Mouse (Mus musculus): ENCODE data around the gene Zbtb16. TPM values are rescaled to one million over a fixed set of nuclear protein-coding genes. Genes with fewer than 3 reads are reported as not detected.
A peak's percentile ranks its signal among the peaks of the same experiment; 100 is the strongest.

Gene Zbtb16
- total RNA-seq, 2 experiments from 2014 or later = 102 to 134 TPM

DNA sequence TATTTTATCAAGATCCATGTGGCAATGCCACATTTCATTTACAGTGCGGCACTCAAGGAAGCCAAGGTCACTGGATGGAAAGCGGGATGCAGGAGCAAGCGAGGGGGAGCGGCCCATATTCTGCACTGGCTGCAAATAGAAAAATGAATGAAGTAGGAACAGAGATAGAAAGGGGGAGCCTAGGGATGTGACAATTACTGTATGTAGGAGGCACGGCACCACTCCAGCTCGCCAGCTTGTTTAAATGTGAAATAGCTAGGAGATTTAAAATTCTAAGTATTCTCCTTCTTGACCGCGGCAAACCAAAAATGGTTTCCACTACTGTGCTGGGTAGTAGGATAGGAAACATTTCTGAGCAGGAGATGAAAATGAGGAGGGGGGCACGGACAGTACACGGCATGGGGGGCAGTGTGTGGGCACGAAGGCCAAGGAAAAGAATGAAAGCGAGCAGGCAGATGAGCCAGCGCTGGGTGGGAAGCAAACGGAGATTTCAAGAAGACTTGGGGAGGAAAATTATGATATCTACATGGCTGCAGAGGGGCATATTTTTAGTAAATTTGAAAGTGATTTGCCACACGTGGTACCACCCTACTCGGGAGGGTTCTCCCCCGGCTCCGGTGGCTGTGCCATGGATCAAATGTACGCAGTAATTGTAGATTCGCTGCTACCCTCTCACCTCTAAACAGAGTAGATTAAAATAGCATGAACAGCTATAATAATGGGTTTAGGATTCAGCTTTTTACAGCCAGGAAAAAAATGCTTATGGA lies 68.2 kb downstream of the Zbtb16 start:
- DNase-seq = no peak

DNA sequence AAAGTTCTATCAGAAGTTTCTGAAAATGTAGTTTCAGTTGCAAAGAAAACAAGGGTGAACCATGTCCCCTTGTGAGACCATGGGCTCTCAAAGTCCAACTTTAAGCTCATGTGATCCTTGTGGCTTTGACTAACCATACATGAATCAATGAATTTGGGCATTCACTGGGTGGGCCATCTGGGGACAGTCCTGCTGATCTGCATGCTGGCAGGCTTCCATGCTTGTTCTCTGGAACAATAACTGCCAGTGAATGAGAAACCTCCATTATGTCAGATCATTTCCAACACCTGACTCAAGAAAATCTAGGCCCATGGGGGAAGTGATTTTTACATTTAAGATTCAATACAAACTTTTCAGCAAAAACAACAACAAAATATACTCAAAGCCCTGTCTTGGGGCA lies 70.1 kb downstream of the Zbtb16 start:
- no peak for DNase-seq

DNA sequence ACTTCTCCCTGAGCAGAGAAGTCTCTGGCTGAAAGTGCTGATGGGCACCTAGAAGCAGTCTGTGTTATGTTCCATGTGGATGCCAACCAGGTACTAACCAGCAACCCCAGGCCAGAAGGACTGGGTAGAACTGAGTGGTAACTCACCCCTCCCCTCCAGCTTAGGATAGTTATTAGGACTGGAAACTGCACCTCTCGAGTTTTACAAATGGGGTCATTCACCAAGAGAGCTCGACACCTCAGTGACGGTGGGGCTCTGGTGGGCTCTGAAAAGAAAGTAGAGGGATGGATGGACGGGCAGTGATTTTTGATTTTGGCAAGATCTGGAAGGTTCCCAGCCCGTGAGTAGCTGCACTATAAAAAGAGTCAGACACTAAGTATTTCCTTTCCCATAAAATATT lies 71.7 kb downstream of the Zbtb16 start:
- DNase-seq = no peak

DNA sequence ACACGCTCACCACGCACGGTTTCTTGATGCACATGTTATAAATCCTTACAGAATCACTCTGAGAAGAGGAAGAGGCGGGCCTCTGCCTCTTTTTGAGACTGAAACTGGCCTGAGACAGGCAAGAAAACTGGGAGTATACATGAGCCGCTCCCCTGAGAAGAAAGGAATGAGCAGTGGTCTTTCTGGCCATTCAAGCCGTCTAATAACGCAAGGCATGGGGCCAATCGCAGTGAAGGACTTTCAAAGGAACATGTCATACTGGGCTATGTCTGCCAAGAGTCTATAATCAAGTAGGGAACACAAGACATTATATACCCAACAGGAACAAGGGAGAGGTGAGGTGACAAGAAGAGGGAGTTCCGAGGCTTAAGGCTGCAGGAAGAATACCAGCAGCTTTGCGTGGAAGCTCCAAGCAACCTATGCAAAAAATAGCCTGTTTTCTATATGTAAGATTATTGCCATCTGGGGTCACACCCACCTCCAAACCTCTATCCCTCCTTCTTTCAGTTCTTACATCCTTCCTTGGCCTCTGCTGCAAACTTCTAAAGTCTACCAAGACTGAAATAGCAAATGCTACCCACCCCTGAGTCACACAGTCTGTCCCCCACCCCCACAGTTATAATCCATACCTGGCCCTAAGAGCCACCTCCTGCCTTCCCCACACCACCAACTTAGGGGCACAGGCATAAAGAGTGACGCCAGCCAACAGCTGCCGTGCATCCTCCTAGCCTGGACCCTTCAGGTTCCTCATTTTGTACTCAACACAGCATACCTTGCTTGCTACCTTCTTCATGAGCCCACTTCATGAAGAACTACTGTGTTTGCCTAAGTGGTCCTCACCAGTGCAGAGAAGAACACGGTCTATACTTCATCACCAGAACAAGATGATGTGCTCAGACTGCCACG lies 74.0 kb downstream of the Zbtb16 start:
- DNase-seq = no peak

DNA sequence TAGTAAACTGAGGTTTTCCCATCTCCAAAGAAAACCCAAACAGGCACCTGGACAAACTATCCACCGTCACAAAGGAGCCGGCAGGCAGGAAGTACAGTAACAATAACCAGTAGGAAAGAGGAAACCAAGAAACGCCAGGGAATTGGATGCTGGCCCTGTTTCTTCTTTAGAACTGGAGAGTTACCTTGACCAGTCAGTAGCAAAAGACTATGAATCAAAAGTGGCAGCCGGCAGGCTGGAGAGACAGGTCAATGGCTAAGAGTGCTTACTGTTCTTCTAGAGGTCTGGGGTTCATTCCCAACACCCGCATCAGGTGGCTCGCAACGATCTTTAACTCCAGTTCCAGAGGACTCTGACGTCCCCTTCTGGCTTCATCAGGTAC lies 74.9 kb downstream of the Zbtb16 start:
- DNase-seq = no peak

DNA sequence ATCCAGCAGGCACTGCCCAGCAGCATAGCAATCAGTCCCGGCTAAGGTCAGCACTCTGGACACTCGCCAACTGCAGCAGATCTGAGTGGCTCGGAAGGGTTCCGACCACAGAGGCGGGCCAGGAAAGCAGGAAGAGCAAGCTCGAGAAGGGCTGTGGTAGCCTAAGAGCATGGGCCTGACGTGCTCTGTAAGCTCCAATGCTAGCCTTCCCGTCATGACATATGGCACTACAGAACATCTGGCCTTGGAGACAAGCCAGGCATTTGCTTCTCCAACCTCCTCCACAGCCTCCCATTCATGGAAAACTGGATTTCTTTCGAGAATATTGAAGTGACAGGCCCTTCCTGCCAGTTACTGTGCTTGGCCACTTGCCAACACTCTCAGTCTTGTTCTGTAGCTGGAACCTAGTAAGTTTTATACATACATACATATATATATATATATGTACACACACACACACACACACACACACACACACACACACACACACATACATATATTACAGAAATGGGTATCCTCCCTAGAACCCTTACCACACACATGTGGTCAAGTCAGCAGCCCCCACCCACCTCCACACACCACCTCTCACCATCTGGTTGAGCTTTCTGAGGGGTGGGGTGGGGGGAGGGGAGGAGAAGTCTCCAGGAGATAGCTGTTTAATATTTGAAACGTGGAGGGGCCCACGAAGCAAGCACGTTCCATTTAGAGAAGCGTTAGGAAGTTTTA lies 75.4 kb downstream of the Zbtb16 start:
- peak; percentile 72 for DNase-seq

DNA sequence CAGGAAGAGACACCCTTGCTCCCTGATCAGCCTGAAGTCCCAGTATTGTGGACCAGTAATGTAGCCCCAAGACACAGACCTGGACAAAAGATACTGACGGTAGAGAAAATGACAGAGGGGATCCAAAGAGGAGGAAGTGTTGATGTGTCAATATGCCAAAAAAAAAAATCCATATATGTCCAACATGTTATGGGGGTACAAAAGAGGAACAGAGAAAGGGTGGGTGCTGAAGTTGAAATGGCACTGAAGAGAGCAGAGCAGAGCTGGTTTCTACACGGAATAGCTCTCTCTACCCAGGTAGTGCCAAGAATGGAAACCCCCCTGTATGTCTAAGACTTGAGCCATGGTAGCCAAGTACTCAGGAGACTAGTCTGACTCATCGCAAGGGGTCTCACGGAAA lies 76.9 kb downstream of the Zbtb16 start:
- no peak for DNase-seq

DNA sequence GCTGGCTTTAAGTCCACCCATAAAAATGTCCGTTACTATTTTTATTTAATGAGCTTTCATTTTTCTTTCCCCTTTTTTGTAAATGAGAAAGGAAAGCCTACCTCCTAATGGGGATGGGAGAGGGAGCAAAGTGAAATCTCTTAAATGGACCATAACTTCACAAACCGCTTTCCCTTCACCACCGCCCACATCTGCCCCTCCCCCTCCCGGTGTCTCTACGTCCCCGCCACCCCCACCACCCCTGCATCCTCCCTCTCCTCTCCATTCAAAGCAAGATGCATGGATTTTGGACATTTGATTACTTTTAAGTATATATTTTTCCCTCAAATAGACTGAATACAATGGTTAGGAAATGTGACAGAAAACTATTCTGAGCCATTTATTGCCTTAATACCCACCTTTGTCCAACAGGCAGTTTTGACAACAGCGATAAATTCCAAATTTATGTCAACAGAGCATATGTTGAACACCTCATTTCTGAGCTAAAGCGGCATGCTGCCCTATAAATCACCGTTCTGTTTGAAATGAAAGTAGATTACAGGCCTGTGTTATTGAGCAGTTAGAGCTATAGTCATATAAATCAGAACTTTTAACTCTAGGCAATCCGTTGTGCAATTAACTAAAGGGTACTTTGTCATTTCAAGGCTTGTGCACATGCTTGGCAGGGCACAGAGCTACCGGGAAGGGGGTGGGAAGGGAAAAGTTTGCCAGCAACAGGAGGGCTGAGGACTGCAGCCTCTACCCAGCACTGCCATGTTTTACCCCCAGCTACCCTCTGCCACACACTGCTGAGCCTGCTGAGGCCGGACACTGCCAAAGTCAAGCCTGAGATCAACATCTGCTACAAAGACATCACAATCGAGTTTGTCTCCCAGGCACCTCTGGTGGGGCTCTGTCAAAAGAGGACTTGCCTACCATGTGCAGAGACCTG lies 78.1 kb downstream of the Zbtb16 start:
- DNase-seq = no peak

DNA sequence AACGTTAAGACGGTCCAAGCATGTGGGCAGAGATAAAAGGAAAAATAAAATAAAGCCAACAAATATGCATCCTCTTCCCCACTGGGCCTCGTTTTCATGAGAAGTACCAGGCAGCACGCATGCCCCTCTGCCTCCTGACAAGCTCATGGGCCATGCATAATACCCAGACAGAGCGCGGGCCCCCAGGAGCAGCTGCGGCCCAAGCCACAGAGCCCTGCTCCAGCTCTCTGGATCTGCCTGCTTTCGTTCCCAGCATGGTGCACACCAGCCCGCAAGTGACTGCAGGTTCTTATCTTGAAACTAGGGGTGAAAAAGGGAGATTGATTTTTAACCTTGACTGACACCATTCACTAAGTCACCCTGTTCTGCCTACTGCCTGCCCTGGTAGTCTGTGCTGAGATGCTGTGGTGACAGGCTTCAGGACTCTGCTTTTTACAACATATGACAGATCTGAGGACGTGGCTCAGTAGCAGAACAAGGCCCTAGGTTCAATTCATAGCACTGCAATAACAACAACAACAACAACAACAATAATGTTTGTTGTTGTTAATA lies 79.7 kb downstream of the Zbtb16 start:
- DNase-seq = no peak

DNA sequence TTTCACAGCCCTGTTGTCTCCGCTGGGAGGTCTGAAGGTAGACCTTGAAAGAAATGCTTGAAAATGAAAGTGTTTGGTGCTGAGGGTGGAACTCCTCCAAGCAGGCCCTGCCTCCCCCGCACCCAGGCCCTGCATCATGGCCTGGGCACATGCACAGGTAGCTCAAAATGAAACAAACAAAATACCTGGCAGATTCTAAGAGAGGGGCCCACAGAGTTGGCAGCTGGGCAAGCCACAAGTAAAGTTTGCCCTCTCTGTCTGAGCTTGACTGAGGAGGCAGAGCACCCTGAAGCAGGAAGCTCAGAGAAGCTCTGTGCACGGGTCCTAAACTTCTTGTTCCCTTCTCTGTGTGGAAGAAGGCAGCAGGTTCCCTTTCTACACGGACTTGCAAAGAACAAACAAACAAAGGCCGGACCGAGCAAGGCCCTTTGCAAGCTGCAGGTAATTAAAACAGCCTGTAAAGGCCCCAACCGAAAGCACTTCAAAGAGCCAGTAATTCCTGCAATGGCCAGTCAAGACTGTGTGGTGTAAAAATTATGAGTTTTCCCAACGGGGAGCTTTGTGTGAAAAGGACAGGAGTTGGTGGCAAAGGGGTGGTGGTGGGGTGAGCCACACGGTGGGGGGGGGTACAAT lies 80.5 kb downstream of the Zbtb16 start:
- DNase-seq = no peak

DNA sequence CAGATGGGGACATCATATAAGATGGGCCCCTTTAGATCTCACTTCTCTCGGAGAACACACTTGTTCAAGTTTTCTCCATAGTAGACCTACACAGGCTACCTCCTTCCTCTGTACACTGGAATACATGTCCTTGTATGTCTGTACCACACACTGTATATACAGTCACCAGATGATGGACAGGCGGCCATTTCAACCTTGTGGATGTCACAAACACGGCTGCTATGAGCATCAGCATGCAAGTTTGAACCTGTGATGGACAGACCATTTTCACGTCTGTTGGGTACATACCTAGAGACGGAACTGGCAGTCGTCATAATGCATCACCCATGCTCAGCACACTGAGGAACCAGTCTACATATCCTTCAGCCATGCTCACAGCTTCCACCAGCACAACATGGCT lies 81.6 kb downstream of the Zbtb16 start:
- DNase-seq = no peak

DNA sequence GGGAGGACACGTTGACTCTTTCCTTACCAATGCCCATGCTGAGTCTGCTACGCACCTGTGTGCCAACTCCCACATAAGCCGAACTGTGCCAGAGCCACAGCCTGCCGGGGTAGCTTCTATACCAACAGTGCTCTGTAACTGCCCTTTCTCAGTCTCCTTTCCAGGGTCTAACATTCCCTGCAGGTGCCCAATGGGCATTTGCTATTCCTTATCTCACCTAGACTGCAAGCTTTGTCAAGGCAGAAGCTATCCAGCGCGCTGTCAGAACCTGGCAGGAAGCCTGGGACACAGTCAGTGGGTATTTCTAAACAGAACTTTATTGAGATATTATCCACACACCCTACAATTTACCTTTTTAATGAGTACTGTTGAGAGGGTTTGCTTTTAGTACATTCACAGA lies 82.1 kb downstream of the Zbtb16 start:
- DNase-seq = no peak

DNA sequence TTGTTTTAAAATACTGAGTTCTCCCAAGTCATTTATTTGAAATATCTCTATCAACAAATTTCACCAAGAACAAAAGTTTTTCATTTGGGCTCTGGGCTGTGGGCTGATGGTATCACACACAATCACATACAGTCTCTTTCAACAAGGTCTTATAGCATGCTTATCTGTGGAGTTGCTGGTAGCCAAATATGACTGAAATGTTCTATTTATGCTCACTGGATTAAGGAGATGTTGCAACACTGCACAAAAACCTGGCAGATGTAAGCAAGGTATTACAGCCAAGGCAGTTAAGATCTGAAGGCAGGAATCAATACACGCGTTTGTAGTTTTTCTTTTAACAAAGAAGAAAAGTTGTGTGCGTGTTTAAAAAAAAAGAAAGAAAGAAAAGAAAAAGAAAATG lies 84.1 kb downstream of the Zbtb16 start:
- DNase-seq = no peak

DNA sequence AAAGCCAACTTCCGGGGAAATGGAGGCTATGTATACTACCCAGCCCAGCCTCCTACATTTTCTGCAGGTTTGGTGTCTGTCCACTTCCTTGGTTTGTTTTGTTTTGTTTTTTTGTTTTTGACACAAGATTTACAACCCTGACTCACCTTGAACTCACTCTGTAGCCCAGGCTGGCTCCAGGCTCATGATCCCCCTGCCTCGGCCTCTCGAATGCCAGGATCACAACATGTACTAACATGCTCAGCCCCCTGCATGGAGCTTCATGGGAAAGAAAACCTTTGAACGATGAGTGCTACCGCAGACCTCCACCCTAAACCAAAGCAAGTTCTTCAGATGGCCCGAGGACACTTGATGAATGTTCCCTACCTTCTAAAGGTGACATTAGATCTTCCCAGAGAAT lies 86.4 kb downstream of the Zbtb16 start:
- DNase-seq = no peak

DNA sequence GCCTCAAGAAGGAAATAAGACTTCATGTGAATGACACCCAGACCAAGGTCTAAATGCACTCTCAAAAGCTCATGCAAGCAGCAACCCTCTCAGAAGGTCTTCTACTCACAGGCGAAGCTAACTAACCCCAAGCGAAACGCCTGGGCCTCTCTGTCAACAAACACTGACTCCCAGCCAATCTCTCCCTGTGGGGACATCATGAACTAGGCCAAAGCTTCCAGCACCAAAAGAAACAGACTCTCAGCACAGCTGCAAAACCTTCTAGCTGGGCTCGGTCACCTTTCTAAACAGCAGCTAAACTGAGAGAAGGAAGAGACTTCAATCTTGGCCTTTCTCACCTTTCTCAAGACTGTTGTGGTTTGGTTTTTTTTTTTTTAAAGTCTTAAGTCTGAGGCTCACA lies 86.9 kb downstream of the Zbtb16 start:
- DNase-seq = peak; percentile 80

DNA sequence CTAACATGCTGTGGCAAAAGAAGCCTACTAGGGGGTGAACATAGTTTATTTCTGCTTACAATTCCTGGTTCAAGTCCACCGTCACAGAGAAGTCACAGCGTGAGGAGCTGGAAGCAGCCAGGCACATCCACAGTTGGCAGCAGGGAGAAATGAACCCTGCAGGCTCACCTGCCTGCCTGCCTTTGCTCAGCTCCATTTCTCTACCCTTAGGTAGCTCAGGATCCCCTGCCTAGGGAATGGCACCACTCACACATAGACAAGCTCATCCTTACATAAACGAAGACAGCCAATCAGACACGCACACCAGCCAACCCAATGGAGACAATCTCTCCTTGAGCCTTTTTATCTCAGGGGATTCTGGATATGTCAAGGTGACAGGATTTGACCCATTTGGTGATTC lies 87.3 kb downstream of the Zbtb16 start:
- no peak for DNase-seq

DNA sequence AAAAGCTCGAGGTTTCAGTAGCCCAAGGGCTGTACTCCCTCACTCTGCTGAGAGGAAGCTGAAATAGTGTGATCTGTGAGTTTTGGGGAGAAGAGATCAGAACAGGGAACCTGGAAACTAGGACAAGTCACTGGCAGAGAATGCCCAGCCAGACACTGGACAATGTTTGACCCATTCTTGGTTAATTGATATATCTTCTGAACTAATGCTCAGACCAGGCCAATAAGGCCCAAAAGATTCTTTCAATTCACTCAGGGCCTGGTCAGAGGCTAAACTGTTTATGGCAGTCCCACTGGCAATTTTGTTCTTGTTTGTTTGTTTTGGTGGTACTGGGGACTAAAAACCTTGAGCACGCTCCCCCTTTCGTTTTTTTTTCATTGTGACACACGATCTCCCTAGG lies 87.8 kb downstream of the Zbtb16 start:
- DNase-seq = no peak

DNA sequence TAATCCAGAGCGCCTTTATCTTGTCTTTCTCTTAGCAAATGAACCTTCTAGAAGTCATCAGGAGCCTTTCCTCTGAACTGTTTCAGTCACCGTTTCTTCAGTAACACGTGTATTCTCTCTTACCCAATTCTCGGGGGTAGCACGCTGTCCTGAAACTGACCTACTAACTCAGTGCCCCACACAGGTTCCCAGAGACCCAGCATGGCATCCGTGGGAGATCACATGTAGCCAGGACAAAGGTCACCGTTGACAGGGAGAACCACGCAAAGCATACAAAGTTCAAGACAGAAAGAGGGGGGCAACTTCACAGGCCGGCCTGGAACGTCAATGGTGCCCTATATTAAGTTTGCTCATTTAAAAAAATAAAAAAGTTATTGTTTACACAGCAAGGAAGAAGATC lies 89.5 kb downstream of the Zbtb16 start:
- no peak for DNase-seq

DNA sequence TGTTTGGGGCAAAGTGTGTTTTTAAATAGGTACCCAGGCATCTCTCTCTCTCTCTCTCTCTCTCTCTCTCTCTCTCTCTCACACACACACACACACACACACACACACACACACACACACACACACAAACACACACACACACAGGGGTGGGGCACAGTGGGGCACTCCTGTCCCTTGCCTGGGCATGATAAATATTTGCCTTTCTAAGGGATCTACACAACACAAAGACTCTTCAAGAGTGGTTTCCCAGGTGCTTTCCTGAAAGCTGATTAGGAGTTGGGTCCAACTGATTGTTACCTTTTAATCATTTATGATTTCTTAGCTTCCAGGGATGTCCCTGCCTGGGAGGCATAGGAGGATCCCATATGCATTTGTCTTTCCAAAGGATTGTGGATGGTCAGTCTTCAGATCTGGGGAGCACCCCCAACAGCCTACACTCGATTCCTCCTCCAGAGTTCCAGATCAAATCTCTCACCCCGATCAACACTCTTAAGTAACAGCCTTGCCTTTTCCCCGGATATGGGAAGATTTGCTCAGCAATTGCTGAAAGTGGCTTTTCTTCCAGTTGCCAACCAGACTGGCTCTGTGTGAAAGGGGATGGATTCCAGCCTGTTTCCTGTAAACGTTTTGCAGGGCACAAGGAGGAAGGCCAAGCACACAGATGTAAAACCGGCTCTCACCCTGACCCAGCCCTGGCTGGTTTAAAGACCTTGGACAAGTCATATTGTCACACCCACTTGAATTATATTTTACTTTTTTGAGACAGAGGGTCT lies 90.5 kb downstream of the Zbtb16 start:
- no peak for DNase-seq

DNA sequence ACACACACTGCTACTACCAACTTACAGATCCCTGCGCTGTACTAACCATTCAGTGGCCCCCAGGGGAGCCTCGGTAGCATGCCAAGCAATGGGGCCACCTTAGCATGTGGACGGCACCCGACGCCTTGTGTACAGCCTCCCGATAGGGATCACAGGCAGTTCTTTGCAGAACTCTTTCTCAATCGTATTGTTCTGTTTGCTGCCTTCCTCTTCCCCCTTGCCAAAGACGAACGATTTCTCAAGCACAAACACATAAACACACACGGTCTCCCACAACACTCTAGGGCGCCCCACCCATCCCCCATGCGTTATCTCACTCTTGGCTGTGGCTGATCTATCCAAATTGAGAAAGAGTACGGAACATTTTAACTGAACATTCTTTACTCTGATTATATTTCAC lies 91.1 kb downstream of the Zbtb16 start:
- DNase-seq = peak; percentile 89
